Mouse (Mus musculus) intestine, embryonic 16.5 days (tissue): ENCODE results near the gene Setd6. TPM values are rescaled to one million over a fixed set of nuclear protein-coding genes. Genes with fewer than 3 reads are reported as not detected.
A peak's percentile ranks its signal among the peaks of the same experiment; 100 is the strongest.

ENCODE experiments used
- ATAC-seq: fragments of 200-750 bp; cut with Nextera tagmentation; 2 replicates; pipeline ENCODE4 v1.8.0; 2017; ENCODE audit warnings: moderate TSS enrichment, moderate library complexity
- H3K27ac ChIP-seq: fragments of 300-500 bp; sonication (generic); 2 replicates; pipeline ENCODE4 v1.5.1; 2014; ENCODE audit warnings: mild to moderate bottlenecking, low read length
- H3K27me3 ChIP-seq: fragments of 300-500 bp; sonication (generic); replicated peaks from 2 replicates; pipeline ENCODE4 v1.6.1; 2014; ENCODE audit warnings: low read length, control low read depth, mixed read lengths; ENCODE audit not compliant: control insufficient read depth, insufficient read depth
- H3K36me3 ChIP-seq: fragments of 300-500 bp; sonication (generic); 2 replicates; pipeline ENCODE4 v1.6.1; 2014; ENCODE audit warnings: low read length, control low read depth; ENCODE audit not compliant: control insufficient read depth, insufficient read depth
- H3K4me1 ChIP-seq: fragments of 300-500 bp; sonication (generic); 2 replicates; pipeline ENCODE4 v1.6.1; 2014; ENCODE audit warnings: low read length, control low read depth, mixed read lengths; ENCODE audit not compliant: control insufficient read depth, insufficient read depth
- H3K4me2 ChIP-seq: fragments of 300-500 bp; sonication (generic); 2 replicates; pipeline ENCODE4 v1.6.1; 2014; ENCODE audit warnings: low read depth, low read length, control low read depth
- H3K4me3 ChIP-seq: fragments of 300-500 bp; sonication (generic); 2 replicates; pipeline ENCODE4 v1.5.1; 2014; ENCODE audit warnings: mild to moderate bottlenecking, low read length
- H3K9ac ChIP-seq: fragments of 300-500 bp; sonication (generic); 2 replicates; pipeline ENCODE4 v1.6.1; 2014; ENCODE audit warnings: low read depth, low read length
- H3K9me3 ChIP-seq: fragments of 300-500 bp; sonication (generic); 2 replicates; pipeline ENCODE4 v1.6.1; 2016; ENCODE audit warnings: low read length, control low read depth; ENCODE audit not compliant: control insufficient read depth
- WGBS: fragments of 180-500 bp; shearing (Covaris S2); extraction: QIAGEN DNeasy Blood & Tissue Kit; methylation state at CpG from one replicate; pipeline ENCODE4 v1.1.7; 2014; 5-methylcytosine and 5-hydroxymethylcytosine counted together
- polyA plus RNA-seq: library from polyadenylated mRNA; unstranded; fragments of >200 nt; fragmentation: Nextera tagmentation; extraction: Ambion mirVana; gene quantifications from 2 replicates; pipeline ENCODE4 v1.2.1, GENCODE M21; 2015

Setd6 gene
- polyA plus RNA-seq, 1 experiment from 2014 or later = 18.4 TPM

DNA sequence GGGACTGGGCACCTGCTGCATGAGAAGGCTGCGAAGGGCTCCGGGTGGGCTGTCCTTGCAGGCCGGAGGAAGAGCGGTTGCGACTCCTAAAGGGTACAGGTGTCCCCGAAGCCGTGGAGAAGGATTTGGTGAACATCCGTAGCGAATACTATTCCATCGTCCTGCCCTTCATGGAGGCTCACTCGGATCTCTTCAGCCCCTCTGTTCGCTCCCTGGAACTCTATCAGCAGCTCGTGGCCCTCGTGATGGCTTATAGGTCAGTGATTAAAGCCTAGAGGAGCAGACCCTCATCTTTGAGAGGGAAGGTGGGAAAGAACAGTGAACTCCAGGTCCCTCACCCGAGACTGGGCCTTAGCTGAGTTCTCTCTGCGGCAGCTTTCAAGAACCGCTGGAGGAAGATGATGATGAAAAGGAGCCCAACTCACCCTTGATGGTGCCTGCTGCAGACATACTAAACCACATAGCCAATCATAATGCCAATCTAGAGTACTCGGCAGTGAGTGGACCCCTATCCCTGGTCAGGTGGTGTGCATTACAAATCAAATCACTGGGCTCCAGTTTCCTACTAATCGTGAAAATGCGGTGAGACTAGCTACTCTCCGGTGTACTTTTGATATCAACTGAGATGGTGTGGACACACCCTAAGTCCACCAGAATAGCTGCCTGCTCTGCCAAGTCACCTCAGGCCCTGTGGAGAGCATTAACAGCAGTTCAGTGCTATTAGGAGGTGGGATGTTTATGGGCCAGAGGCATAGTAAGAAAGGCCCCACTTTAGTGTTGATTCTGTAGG lies 1.1 kb downstream of the Setd6 start:
- H3K9me3 ChIP-seq = no peaks in the 10 kb centered on the region
- peak overlapping the region; percentile 72; the same call in 1 of the 2 replicates for H3K27ac ChIP-seq
- H3K27me3 ChIP-seq = no peaks in the 10 kb centered on the region
- no peak for ATAC-seq
- peaks cover 9% of the 10 kb centered on the region; the same call in 1 of the 2 replicates for H3K36me3 ChIP-seq
- peak overlapping the region; percentile 87 for H3K4me2 ChIP-seq
- H3K9ac ChIP-seq = peak overlapping the region; percentile 89
- H3K4me3 ChIP-seq = peak overlapping the region; percentile 96
- WGBS = 16% methylated on average over 21 of the region's 21 CpGs
- H3K4me1 ChIP-seq = peaks cover 17% of the 10 kb centered on the region

GRCm38 (mm10) chr8:95727625-95728024 lies 11.9 kb downstream of the Setd6 start:
- no peaks in the 10 kb centered on the region for H3K27me3 ChIP-seq
- no peak overlapping the region for H3K27ac ChIP-seq
- H3K4me2 ChIP-seq = no peak overlapping the region
- no peaks in the 10 kb centered on the region for H3K4me1 ChIP-seq
- no peak for ATAC-seq
- 72% methylated on average over 4 of the region's 4 CpGs for WGBS
- no peak overlapping the region for H3K4me3 ChIP-seq
- H3K9me3 ChIP-seq = no peaks in the 10 kb centered on the region
- no peak overlapping the region for H3K9ac ChIP-seq
- peaks cover 27% of the 10 kb centered on the region for H3K36me3 ChIP-seq

GRCm38 (mm10) chr8:95738596-95738995 lies 22.9 kb downstream of the Setd6 start:
- Histone ChIP-seq H3K4me2 (no peak overlapping the region), H3K36me3 (peaks cover 30% of the 10 kb centered on the region), H3K9me3 (no peaks in the 10 kb centered on the region), H3K27me3 (no peaks in the 10 kb centered on the region), H3K9ac (no peak overlapping the region), H3K4me3 (no peak overlapping the region), H3K4me1 (no peaks in the 10 kb centered on the region), H3K27ac (no peak overlapping the region)
- 77% methylated on average over 7 of the region's 7 CpGs for WGBS
- ATAC-seq = no peak

DNA sequence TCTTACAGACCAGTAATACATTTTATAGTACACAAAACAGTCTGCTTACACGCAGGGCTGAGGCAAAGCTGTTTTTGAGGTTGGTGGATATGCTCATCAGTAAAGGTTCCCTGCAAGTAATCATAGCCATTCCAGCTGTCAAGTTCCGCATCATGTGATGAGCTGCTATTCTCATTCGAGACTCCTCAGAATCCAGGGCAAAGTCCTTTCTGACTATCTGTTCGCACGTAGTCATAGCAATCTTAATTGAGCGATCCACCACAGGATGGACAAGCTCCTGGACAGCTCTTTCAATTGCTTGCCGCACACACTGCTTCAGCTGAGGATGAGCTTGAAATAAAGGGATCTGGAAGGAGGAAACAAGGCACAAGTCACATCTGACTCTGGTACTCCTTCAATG lies 26.1 kb downstream of the Setd6 start:
- Histone ChIP-seq H3K27ac (no peak overlapping the region), H3K9me3 (no peaks in the 10 kb centered on the region), H3K4me3 (no peak overlapping the region), H3K36me3 (peaks cover 26% of the 10 kb centered on the region), H3K27me3 (no peaks in the 10 kb centered on the region), H3K4me1 (no peaks in the 10 kb centered on the region), H3K4me2 (no peak overlapping the region), H3K9ac (no peak overlapping the region)
- 78% methylated on average over 7 of the region's 7 CpGs for WGBS
- ATAC-seq = peak; percentile 59; the same call in 1 of the 2 replicates

GRCm38 (mm10) chr8:95748028-95748427 lies 32.3 kb downstream of the Setd6 start:
- Histone ChIP-seq H3K27ac (no peak overlapping the region), H3K4me1 (no peaks in the 10 kb centered on the region), H3K4me2 (no peak overlapping the region), H3K9ac (no peak overlapping the region), H3K36me3 (peaks cover 9% of the 10 kb centered on the region), H3K27me3 (no peaks in the 10 kb centered on the region), H3K4me3 (no peak overlapping the region), H3K9me3 (no peaks in the 10 kb centered on the region)
- WGBS = 88% methylated on average over 4 of the region's 4 CpGs
- no peak for ATAC-seq

DNA sequence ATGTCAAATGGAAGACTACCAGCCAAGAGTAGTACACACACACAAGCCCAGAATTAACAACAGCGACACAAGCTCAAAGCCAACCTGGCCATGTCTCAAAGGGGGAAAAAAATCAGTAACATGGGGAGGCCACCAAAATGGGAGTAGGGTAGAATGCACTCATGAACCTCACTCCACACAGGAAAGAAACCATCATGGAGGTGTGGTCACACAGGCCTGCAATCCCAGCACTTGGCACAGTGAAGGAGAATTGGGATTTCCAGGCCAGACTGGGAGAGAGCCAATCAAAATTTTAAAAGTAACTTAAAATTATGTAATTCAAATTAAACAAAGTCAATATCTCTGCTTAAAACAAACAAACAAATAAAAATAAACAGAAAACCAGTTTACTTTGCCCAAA lies 36.2 kb downstream of the Setd6 start:
- H3K9me3 ChIP-seq = no peaks in the 10 kb centered on the region
- no peak overlapping the region for H3K27ac ChIP-seq
- no peak overlapping the region for H3K4me2 ChIP-seq
- H3K27me3 ChIP-seq = no peaks in the 10 kb centered on the region
- no peak overlapping the region for H3K9ac ChIP-seq
- H3K36me3 ChIP-seq = peaks cover 16% of the 10 kb centered on the region
- no peak for ATAC-seq
- no peak overlapping the region for H3K4me3 ChIP-seq
- no peaks in the 10 kb centered on the region for H3K4me1 ChIP-seq
- WGBS = 95% methylated on average over 1 of the region's 1 CpGs

DNA sequence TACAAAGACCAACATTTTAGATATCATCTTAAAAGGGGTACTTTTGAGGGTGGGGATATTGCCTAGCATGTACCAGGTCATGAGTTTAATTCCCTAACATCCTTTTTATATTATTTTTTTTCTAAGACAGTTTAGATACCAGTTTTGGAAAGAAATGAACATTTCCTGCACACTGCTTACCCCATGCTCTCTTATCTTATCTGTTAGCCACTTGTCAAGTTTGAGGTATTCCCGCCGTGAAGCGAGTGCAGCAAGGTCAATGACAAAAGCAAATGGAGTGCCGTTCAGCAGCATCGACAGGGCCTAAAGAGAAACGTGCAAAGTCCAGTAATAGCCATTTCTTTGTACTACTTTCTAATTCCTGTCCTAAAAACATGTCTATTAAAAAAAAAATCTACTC lies 44.6 kb downstream of the Setd6 start:
- no peaks in the 10 kb centered on the region for H3K4me1 ChIP-seq
- 55% methylated on average over 6 of the region's 6 CpGs for WGBS
- H3K36me3 ChIP-seq = peaks cover 19% of the 10 kb centered on the region

GRCm38 (mm10) chr8:95764133-95764532 lies 48.5 kb downstream of the Setd6 start:
- H3K36me3 ChIP-seq = peaks cover 13% of the 10 kb centered on the region; the same call in 1 of the 2 replicates
- ATAC-seq = no peak
- no peaks in the 10 kb centered on the region for H3K4me1 ChIP-seq
- H3K27ac ChIP-seq = no peak overlapping the region
- no peaks in the 10 kb centered on the region for H3K27me3 ChIP-seq
- no peak overlapping the region for H3K4me3 ChIP-seq
- H3K9me3 ChIP-seq = no peaks in the 10 kb centered on the region
- H3K9ac ChIP-seq = no peak overlapping the region
- H3K4me2 ChIP-seq = no peak overlapping the region
- WGBS = 93% methylated on average over 1 of the region's 1 CpGs

More for the DNA sequence above, 44.6 kb downstream of the Setd6 start:
- no peak for ATAC-seq
- Histone ChIP-seq H3K4me2 (no peak overlapping the region), H3K27ac (no peak overlapping the region), H3K9ac (no peak overlapping the region), H3K27me3 (no peaks in the 10 kb centered on the region), H3K4me3 (no peak overlapping the region), H3K9me3 (no peaks in the 10 kb centered on the region)
